13 mouse cellular contexts compared by ENCODE assay signal in genomic region chr10:105772821-105773302, GRCm38 (mm10).
DNase-seq lines count a peak whose midpoint lies in the region; ATAC-seq and TF ChIP-seq lines count a peak whose summit lies in the region.
"Had no signal": no experiment of that assay in that cellular context is flagged by ENCODE, and none has a peak within 500 bp of the region (broad histone marks: within the 10 kb centered on the region; RNA-seq: fewer than 3 reads in every experiment).

No protein-coding gene starts in this region.

- no peak for DNase-seq in forebrain, postnatal 0 days
- no peak for DNase-seq in liver, embryonic 11.5 days (ENCODE audit: low spot score)
- DNase-seq in liver, postnatal 0 days: no peak
- DNase-seq in B cell, adult 2 months: no peak
- DNase-seq: cerebellum, adult 2 months; lung, postnatal 36 days; retina, postnatal 1 day had no signal

- no peak overlapping the region for H3K4me3 ChIP-seq in forebrain, embryonic 15.5 days
- no peak overlapping the region for H3K4me3 ChIP-seq in forebrain, postnatal 0 days (ENCODE audit: low read depth, low read length)
- no peak overlapping the region for H3K4me3 ChIP-seq in liver, embryonic 11.5 days (ENCODE audit: low read depth, low read length)
- no peak overlapping the region for H3K4me3 ChIP-seq in liver, postnatal 0 days (ENCODE audit: low read depth, low read length)
- no peak overlapping the region for H3K4me3 ChIP-seq in hindbrain, embryonic 15.5 days
- no peak overlapping the region for H3K4me3 ChIP-seq in midbrain, embryonic 16.5 days (ENCODE audit: low read depth, low read length)
- H3K4me3 ChIP-seq: layer of hippocampus, adult 2 months; myocyte had no signal

- no peaks in the 10 kb centered on the region for H3K9me3 ChIP-seq in forebrain, embryonic 15.5 days
- H3K9me3 ChIP-seq in forebrain, postnatal 0 days (ENCODE audit: low read length): no peaks in the 10 kb centered on the region
- no peaks in the 10 kb centered on the region for H3K9me3 ChIP-seq in liver, embryonic 11.5 days (ENCODE audit: control insufficient read depth, low read length)
- H3K9me3 ChIP-seq in liver, postnatal 0 days (ENCODE audit: low read length): no peaks in the 10 kb centered on the region
- no peaks in the 10 kb centered on the region for H3K9me3 ChIP-seq in hindbrain, embryonic 15.5 days
- H3K9me3 ChIP-seq in midbrain, embryonic 16.5 days (replicated peaks; ENCODE audit: control insufficient read depth, low read length, poor library complexity, severe bottlenecking): no peaks in the 10 kb centered on the region

- TF ChIP-seq EP300 in liver, postnatal 0 days (IDR thresholded peaks at IDR 0.05; ENCODE audit: low read depth): no peak

- H3K4me1 ChIP-seq in forebrain, embryonic 15.5 days: no peaks in the 10 kb centered on the region
- H3K4me1 ChIP-seq in forebrain, postnatal 0 days (ENCODE audit: insufficient read depth): no peaks in the 10 kb centered on the region
- H3K4me1 ChIP-seq in liver, embryonic 11.5 days (replicated peaks; ENCODE audit: control insufficient read depth, insufficient read depth, low read length): no peaks in the 10 kb centered on the region
- no peaks in the 10 kb centered on the region for H3K4me1 ChIP-seq in liver, postnatal 0 days (ENCODE audit: insufficient read depth)
- no peaks in the 10 kb centered on the region for H3K4me1 ChIP-seq in hindbrain, embryonic 15.5 days (replicated peaks)
- no peaks in the 10 kb centered on the region for H3K4me1 ChIP-seq in midbrain, embryonic 16.5 days (ENCODE audit: control insufficient read depth, insufficient read depth, low read length)

- TF ChIP-seq CTCF in forebrain, postnatal 0 days (IDR thresholded peaks at IDR 0.05; ENCODE audit: low read depth): no peak
- TF ChIP-seq CTCF in liver, postnatal 0 days (IDR thresholded peaks at IDR 0.05; ENCODE audit: low read depth): no peak

- no peak overlapping the region for H3K4me2 ChIP-seq in forebrain, embryonic 15.5 days (replicated peaks)
- H3K4me2 ChIP-seq in forebrain, postnatal 0 days (ENCODE audit: low read depth): no peak overlapping the region
- no peak overlapping the region for H3K4me2 ChIP-seq in liver, embryonic 11.5 days
- H3K4me2 ChIP-seq in liver, postnatal 0 days (ENCODE audit: low read depth, low read length): no peak overlapping the region
- H3K4me2 ChIP-seq in hindbrain, embryonic 15.5 days: no peak overlapping the region
- H3K4me2 ChIP-seq in midbrain, embryonic 16.5 days (ENCODE audit: low read length): no peak overlapping the region

- WGBS in forebrain, embryonic 15.5 days: 89% methylated on average over 9 of the region's 9 CpGs
- whole genome bisulfite sequencing in forebrain, postnatal 0 days: 90% methylated on average over 9 of the region's 9 CpGs
- 89% methylated on average over 9 of the region's 9 CpGs for WGBS in liver, embryonic 11.5 days
- WGBS in liver, postnatal 0 days (ENCODE audit: insufficient replicate concordance): 79% methylated on average over 9 of the region's 9 CpGs
- WGBS in hindbrain, embryonic 15.5 days: 92% methylated on average over 9 of the region's 9 CpGs
- 90% methylated on average over 9 of the region's 9 CpGs for WGBS in midbrain, embryonic 16.5 days

- no peak overlapping the region for H3K9ac ChIP-seq in forebrain, embryonic 15.5 days (replicated peaks)
- no peak overlapping the region for H3K9ac ChIP-seq in forebrain, postnatal 0 days
- no peak overlapping the region for H3K9ac ChIP-seq in liver, embryonic 11.5 days (ENCODE audit: low read depth, low read length)
- H3K9ac ChIP-seq in liver, postnatal 0 days (replicated peaks): no peak overlapping the region
- H3K9ac ChIP-seq in hindbrain, embryonic 15.5 days: no peak overlapping the region
- H3K9ac ChIP-seq in midbrain, embryonic 16.5 days (ENCODE audit: low read depth, low read length): no peak overlapping the region

- ATAC-seq in forebrain, embryonic 15.5 days (replicated peaks): peak; percentile 44; the same call in 1 of the 2 replicates
- ATAC-seq in forebrain, postnatal 0 days: no peak
- ATAC-seq in liver, embryonic 11.5 days (replicated peaks; ENCODE audit: low FRiP score): peak; percentile 5; the same call in 1 of the 2 replicates
- ATAC-seq in liver, postnatal 0 days: no peak
- ATAC-seq in hindbrain, embryonic 15.5 days (ENCODE audit: low FRiP score, low read depth): peak; percentile 51; the same call in 1 of the 2 replicates
- ATAC-seq in midbrain, embryonic 16.5 days: peak; percentile 50; the same call in 1 of the 2 replicates
- ATAC-seq: inflammation-experienced regulatory T-cells, adult 6 months had no signal

- H3K27ac ChIP-seq in forebrain, embryonic 15.5 days (replicated peaks): no peak overlapping the region
- H3K27ac ChIP-seq in forebrain, postnatal 0 days (ENCODE audit: low read depth, low read length): no peak overlapping the region
- H3K27ac ChIP-seq in liver, embryonic 11.5 days (ENCODE audit: low read depth, low read length): no peak overlapping the region
- H3K27ac ChIP-seq in liver, postnatal 0 days (ENCODE audit: low read depth): no peak overlapping the region
- no peak overlapping the region for H3K27ac ChIP-seq in hindbrain, embryonic 15.5 days (replicated peaks)
- no peak overlapping the region for H3K27ac ChIP-seq in midbrain, embryonic 16.5 days (ENCODE audit: low read length)
- H3K27ac ChIP-seq: layer of hippocampus, adult 2 months had no signal

- H3K36me3 ChIP-seq in forebrain, embryonic 15.5 days: no peaks in the 10 kb centered on the region
- H3K36me3 ChIP-seq in forebrain, postnatal 0 days (ENCODE audit: insufficient read depth): no peaks in the 10 kb centered on the region
- no peaks in the 10 kb centered on the region for H3K36me3 ChIP-seq in liver, embryonic 11.5 days (ENCODE audit: control insufficient read depth, insufficient read depth, low read length)
- no peaks in the 10 kb centered on the region for H3K36me3 ChIP-seq in liver, postnatal 0 days (replicated peaks; ENCODE audit: insufficient read depth, low read length)
- H3K36me3 ChIP-seq in hindbrain, embryonic 15.5 days: no peaks in the 10 kb centered on the region
- no peaks in the 10 kb centered on the region for H3K36me3 ChIP-seq in midbrain, embryonic 16.5 days (ENCODE audit: control insufficient read depth, insufficient read depth, low read length)

- no peaks in the 10 kb centered on the region for H3K27me3 ChIP-seq in forebrain, embryonic 15.5 days
- H3K27me3 ChIP-seq in forebrain, postnatal 0 days (ENCODE audit: insufficient read depth, low read length): no peaks in the 10 kb centered on the region
- no peaks in the 10 kb centered on the region for H3K27me3 ChIP-seq in liver, embryonic 11.5 days (replicated peaks; ENCODE audit: control insufficient read depth, insufficient read depth, low read length)
- no peaks in the 10 kb centered on the region for H3K27me3 ChIP-seq in liver, postnatal 0 days (ENCODE audit: insufficient read depth, low read length)
- H3K27me3 ChIP-seq in hindbrain, embryonic 15.5 days: no peaks in the 10 kb centered on the region
- H3K27me3 ChIP-seq in midbrain, embryonic 16.5 days (ENCODE audit: control insufficient read depth, insufficient read depth, low read depth, low read length): no peaks in the 10 kb centered on the region

Comparison
In these comparisons a context has a peak if more than half of its experiments do, and no peak if none do; other contexts are left out.
1. ATAC-seq: peak in forebrain, embryonic 15.5 days (single experiment), liver, embryonic 11.5 days (single experiment), hindbrain, embryonic 15.5 days (single experiment) and midbrain, embryonic 16.5 days (single experiment); none in forebrain, postnatal 0 days (single experiment) and liver, postnatal 0 days (single experiment).